Comparison of ENCODE assay signal across 8 mouse cellular contexts in the genomic region with DNA sequence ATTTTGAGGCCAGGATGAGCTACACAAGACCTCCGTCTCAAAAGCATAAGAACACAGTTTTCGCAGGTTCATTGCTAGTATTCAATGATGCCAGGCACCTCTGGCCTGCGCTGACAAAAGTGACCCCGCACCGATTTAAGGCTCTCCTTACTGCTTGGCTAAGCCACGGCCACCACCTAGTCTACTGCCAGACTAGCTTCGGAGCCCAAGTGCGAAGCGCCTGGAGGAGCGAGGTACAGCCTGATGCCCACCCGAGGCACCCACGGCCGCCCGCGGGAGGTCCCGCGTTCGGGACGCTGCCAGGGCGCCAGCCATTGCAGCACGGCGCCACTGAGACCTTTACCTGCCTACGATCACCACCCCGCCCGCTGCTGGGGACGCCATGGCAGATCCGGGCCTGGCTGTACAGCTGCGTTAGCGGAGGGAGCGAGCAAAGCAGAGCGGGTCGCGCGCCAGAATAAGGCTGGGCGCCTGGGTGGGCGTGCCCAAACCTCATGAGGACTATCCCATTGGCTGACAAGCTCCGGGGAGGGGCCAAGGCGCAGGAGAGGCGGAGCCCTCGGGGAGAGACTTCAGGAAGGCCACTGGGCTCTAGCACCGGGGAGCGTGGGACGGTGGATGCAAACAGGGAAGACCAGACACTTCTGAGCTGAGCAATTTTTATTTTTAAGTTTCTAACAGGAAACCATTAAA. TPM values are rescaled to one million over a fixed set of nuclear protein-coding genes. Genes with fewer than 3 reads are reported as not detected.
DNase-seq lines count a peak whose midpoint lies in the region; ATAC-seq lines count a peak whose summit lies in the region.

A gene (minus strand): TSS at position 465 of the 693 bp plus-strand sequence.

- intact Hi-C loops in heart, postnatal 14 days (cut with DNase I): no loop called here

- ATAC-seq in forebrain, embryonic 14.5 days: peak; percentile 100
- peak; percentile 100 for ATAC-seq in neural tube, embryonic 15.5 days (ENCODE audit: low FRiP score)

- peak within 1 kb of the TSS; percentile 73 for H3K4me2 ChIP-seq in forebrain, embryonic 14.5 days (ENCODE audit: low read length)
- H3K4me2 ChIP-seq in neural tube, embryonic 15.5 days: peak within 1 kb of the TSS; percentile 76

- H3K27me3 ChIP-seq in forebrain, embryonic 14.5 days (replicated peaks; ENCODE audit: control insufficient read depth, insufficient read depth, low read length): no peaks in the 10 kb centered on the region
- H3K27me3 ChIP-seq in neural tube, embryonic 15.5 days (replicated peaks): peaks cover 9% of the 10 kb centered on the region; the same call in 1 of the 2 replicates

- no peaks in the 10 kb centered on the region for H3K9me3 ChIP-seq in forebrain, embryonic 14.5 days (replicated peaks; ENCODE audit: control insufficient read depth, low read length)
- no peaks in the 10 kb centered on the region for H3K9me3 ChIP-seq in neural tube, embryonic 15.5 days (replicated peaks)

- 3% methylated on average over 43 of the region's 43 CpGs for WGBS in forebrain, embryonic 14.5 days
- 2% methylated on average over 43 of the region's 43 CpGs for WGBS in neural tube, embryonic 15.5 days

- H3K4me1 ChIP-seq in forebrain, embryonic 14.5 days (ENCODE audit: control insufficient read depth, insufficient read depth, low read length): 0 out of 2 replicates have a peak, but pooled peaks cover 2% of the 10 kb centered on the region
- peaks cover 5% of the 10 kb centered on the region for H3K4me1 ChIP-seq in neural tube, embryonic 15.5 days

- H3K4me3 ChIP-seq in forebrain, embryonic 14.5 days (ENCODE audit: low read depth, low read length): peak within 1 kb of the TSS; percentile 55
- H3K4me3 ChIP-seq in neural tube, embryonic 15.5 days (replicated peaks): peak within 1 kb of the TSS; percentile 62

- no peaks in the 10 kb centered on the region for H3K36me3 ChIP-seq in forebrain, embryonic 14.5 days (ENCODE audit: control insufficient read depth, insufficient read depth, low read length)
- no peaks in the 10 kb centered on the region for H3K36me3 ChIP-seq in neural tube, embryonic 15.5 days

- H3K27ac ChIP-seq in forebrain, embryonic 14.5 days (ENCODE audit: low read depth, low read length): no peak within 1 kb of the TSS
- no peak within 1 kb of the TSS for H3K27ac ChIP-seq in neural tube, embryonic 15.5 days (replicated peaks)

- H3K9ac ChIP-seq in forebrain, embryonic 14.5 days (ENCODE audit: low read length): peak within 1 kb of the TSS; percentile 73
- peak within 1 kb of the TSS; percentile 68 for H3K9ac ChIP-seq in neural tube, embryonic 15.5 days (replicated peaks)

- peak; percentile 94 for DNase-seq in ES-CJ7 (ENCODE audit: low read depth, low spot score)
- DNase-seq in cerebellum, adult 11 months: peak; percentile 93
- peak; percentile 97 for DNase-seq in forebrain, embryonic 14.5 days (ENCODE audit: low spot score)
- DNase-seq in heart, postnatal 14 days: peak; percentile 96 to 98
- DNase-seq in layer of hippocampus, adult 11-12 months (ENCODE audit: low spot score): peak; percentile 95
- peak; percentile 98 for DNase-seq in lung, adult 18-20 months
- peak; percentile 96 for DNase-seq in testis, postnatal 14 days (ENCODE audit: low spot score)

RNA-seq across cellular contexts. Expression of the gene that starts here (rescaled TPM):
- 9.0 and 9.9 TPM in 2 replicates for polyA plus RNA-seq in forebrain, embryonic 14.5 days (2014; fragmentation: Nextera tagmentation; extraction: Ambion mirVana)
- total RNA-seq in heart, postnatal 14 days (2021): 1 to 10 TPM; 7.2 to 7.4 TPM
- 12.2 and 24.5 TPM in 2 replicates for polyA plus RNA-seq in neural tube, embryonic 15.5 days (2015; fragmentation: Nextera tagmentation; extraction: Ambion mirVana)
